Mouse (Mus musculus): ENCODE measurements around the gene Sh3rf1.

Gene Sh3rf1

DNA sequence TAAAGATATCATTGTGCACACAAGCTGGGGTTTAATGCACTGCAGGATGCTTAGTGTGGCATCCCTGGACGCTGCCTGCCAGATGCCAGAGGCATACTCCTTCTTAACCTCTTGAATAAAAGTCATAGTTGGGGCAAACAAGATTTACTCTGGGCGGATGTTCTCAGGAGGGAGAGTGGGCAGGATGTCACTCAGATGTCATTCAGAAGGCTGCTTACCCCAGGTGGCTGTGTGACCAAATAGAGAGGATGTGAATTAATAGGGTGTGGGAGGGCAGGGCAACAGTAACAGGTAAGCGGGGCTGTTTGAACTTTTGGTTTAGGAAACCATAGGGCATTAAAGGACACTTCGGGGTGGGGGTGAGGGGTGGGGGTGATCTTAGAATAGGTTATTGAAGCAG is 37.7 kb downstream of the Sh3rf1 start:
- in situ Hi-C loops (cut with MboI, MseI) = no loop called here

DNA sequence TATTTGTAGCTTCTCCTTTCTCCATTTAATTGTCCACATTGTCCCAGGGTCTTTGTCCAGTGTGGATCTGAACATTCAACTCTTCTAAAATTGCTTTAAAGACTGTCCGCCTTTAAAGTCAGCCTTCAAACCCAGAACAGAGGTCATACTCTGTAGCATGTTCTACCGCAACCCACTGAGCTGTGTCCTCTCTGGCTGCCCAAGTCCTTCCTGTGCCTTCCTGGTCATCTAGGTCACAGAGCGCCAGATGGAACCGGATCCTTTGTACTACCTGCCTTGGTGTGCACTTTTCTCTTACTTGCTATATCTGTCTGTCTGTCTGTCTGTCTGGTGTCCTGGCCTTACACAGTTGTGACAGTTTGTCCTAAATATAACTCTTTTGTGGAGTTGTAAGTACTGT is 40.0 kb downstream of the Sh3rf1 start:
- in situ Hi-C loops (cut with MboI, MseI) = no loop called here

DNA sequence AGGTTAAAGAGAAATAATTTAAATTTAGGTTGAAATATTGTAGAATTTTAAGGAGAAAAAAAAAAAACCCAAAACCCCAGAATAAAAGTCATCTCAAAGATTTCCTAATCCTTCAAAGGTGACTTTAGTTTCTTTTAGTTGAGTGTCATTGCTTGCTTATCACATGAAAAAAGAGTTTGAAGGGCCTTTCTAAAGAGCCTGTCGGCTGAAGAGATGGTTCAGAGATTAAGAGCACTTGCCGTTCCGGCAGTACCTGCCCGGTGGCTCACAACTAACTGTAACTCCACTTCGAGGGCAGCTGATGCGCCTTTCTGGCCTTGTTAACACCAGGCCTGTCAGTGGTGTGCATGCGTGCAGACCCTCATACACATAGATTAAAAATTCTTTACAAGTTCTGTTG is 41.2 kb downstream of the Sh3rf1 start:
- in situ Hi-C loops (cut with MboI, MseI) = no loop called here

DNA sequence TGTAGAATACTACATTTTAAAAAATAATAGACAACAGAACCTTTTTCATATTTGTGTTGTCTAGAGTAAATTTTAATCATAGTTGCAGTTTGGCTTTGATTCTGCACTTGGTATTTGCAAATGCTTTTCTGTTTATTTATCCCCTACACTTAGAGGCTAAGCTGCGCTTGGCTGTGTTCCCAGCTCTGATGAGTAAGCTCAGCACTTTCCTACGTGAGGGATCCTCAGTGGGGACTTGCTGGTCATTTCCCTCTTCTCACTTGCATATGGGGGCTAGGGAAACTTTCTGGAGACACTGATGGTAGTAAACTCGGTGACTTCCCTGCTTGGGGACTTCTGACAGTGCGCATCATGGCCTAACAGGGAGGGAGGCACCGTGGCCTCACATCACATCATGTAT is 41.7 kb downstream of the Sh3rf1 start:
- in situ Hi-C loops (cut with MboI, MseI) = no loop called here

DNA sequence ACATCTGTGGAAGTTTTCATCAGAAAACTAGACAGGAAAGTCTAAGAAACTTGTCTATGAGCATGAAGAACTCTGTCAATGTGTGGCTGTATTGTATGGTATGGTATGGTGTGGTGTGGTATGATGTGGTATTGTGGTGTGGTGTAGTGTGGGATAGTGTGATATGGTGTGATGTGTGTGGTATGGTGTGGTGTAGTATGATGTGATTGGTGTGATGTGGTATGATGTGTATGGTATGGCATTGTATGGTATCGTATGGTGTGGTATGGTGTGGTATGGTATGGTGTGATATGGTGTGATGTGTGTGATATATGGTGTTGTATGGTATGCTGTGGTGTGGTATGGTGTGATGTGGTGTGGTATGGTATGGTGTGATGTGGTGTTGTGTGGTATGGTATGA is 43.4 kb downstream of the Sh3rf1 start:
- in situ Hi-C loops (cut with MboI, MseI) = no loop called here

DNA sequence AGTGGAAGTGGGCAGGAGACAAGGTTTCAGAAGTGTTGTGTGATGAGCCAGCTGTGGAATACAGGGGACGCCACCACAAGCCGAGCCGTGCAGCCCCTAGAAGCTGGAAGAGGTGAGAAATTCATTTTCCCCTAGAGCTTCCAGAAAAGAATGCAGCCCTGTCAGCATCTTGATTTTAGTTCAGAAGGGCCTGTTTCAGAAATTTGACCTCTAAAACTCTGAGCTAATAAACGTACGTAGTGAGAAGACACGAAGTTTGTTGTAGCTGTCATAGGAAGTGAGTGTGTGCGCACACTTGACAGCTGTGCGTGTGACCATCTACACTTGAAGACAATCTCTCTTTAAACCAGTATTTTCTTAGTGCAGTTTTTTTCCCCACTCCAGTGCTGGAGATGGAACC is 44.0 kb downstream of the Sh3rf1 start:
- in situ Hi-C loops (cut with MboI, MseI) = no loop called here

DNA sequence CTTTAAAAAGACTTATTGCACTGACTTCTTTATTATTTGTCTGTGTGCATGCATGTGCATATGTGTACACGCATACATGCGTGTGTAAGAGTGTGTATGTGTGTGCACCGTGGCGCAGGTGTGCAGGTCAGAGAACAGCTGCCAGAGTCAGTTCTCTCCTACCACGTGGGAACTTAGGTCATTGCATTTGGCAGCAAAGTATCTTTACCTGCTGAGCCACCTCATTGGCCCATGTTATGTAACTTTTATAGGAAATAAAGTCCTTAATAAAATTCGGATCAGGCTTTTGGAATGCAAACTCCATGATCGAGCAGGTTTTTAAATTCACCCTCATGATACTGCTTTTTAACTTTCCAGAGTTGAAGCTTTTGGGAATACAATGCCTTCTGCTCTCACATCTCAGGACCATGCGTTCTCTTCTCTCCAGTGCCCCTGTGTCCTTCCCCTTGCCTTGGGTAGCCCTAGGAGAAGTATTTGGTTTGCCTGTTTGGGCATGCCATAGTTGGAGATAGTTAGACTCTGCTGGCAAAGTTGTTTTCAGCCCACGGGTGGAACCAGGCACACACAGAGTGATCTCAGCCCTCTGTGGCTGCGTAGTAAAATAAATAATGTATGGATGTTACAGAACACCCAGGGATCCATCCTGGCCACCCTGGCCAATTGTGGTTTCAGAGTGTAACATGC is 44.7 kb downstream of the Sh3rf1 start:
- in situ Hi-C loops (cut with MboI, MseI) = no loop called here

DNA sequence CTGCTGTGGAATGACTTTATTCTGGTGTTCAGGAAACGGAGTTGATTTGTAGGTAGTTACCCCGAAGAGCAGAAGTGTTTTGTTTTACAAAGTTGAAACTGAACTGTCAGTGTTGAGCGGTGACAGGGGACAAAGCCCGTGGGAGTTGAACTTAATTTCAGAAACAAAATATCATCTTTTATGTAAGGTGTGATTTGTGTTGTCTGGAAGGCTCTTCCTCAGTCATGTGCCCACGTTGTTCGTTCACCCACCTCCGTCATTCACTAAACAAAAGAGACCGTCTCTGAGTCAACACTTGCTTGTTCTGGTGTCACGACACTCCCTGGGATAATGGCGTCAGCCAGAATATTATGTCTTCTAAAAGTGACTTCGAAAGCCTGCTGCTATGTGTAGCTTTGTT is 46.3 kb downstream of the Sh3rf1 start:
- in situ Hi-C loops (cut with MboI, MseI) = no loop called here

DNA sequence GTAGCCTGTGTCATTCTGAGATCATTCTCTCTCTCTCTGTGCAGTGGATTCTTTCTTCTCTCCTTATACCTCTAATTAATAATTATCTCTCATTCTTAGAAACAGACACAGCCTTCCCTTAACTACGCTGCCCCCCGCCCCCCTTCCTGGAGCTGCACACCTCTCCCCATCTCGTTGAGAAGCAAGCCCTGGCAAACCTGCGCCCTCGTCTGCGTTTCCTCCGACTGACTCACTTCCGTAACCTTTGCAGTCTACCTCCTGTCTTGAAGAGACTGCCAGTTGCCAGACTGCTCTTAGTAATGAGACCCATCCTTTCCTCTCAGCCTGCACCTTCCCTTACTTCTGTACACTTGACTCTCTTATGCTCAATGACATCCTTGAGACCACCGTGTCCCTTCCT is 46.9 kb downstream of the Sh3rf1 start:
- in situ Hi-C loops (cut with MboI, MseI) = no loop called here

DNA sequence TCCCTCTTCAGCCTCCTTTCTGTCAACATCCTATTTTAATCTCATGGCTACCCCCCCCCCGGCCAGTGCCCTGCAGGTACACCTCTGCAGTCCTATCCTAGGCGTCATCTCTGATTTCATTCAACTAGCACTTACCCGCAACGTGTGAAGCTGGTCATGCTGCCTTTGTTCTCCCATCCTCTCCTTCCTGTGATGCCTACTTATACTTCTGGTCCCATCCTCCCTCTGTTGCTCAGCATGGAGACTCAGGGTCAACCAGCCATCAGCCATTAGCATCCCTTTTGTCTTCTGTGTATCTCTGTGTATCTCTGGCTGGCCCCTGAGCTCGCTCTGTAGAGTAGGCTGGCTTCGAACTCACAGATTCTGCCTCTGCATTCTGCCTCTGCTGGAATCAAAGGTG is 47.3 kb downstream of the Sh3rf1 start:
- in situ Hi-C loops (cut with MboI, MseI) = no loop called here

DNA sequence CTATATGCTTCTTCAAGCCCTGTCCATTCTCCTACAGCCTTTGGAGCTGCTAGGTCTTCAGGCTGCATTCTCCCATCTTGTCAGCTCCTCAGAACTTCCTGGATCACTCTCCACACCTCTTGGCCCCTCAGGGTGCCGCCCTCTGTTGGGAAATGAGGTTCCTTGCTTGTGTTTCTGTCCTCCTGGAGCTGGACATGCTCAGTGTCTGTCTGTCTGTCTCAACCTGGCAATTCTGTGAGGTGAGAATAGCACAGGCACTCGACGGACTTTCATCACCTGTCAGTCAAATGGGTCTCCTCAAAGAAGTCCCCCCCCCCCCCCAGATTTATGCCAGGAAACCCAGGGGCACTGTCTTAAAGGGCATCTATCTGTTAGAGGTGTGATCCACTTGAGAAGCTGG is 49.2 kb downstream of the Sh3rf1 start:
- in situ Hi-C loops (cut with MboI, MseI) = no loop called here

DNA sequence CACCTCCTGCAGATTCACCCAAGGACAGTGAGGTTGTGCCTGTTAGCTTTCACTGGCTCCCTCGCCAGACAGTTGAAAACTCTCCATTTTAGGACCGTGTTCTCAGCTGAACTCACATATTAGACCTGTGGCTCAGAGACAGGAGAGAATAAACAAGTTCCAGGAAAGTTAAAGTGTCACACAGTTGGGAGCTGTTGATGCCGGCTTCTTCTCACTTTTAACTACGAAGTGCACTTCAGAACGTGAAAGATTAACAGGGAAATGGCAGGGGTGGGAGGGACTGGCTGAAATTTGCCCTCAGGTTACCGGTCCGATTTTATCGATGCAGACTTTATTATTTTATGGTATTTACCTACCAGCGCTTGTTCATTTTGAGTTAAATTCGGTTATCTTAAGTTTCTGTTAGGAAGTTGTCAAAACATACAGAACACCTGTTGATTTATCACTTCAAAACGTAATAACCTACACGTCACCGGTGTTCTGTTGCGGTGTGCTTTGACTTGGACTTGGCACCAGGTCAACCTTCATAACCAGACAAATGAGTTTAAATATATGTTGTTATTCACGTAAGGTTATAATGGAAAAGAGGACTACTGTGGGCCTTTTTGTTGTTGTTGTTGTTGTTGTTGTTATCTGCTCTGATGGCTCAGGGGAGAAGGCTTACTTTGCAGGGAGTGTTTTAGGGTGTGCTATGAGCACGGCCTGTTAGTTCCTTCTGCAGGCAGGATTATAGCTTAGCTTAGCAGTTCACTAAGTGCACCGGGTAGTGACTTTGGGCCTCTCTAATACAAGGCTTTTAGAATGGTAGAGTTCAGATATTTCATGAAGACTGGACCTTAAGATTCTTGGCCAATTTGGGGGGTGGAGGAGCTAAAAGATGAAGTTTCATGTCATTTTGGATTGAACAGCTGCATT is 49.9 kb downstream of the Sh3rf1 start:
- in situ Hi-C loops (cut with MboI, MseI) = no loop called here

DNA sequence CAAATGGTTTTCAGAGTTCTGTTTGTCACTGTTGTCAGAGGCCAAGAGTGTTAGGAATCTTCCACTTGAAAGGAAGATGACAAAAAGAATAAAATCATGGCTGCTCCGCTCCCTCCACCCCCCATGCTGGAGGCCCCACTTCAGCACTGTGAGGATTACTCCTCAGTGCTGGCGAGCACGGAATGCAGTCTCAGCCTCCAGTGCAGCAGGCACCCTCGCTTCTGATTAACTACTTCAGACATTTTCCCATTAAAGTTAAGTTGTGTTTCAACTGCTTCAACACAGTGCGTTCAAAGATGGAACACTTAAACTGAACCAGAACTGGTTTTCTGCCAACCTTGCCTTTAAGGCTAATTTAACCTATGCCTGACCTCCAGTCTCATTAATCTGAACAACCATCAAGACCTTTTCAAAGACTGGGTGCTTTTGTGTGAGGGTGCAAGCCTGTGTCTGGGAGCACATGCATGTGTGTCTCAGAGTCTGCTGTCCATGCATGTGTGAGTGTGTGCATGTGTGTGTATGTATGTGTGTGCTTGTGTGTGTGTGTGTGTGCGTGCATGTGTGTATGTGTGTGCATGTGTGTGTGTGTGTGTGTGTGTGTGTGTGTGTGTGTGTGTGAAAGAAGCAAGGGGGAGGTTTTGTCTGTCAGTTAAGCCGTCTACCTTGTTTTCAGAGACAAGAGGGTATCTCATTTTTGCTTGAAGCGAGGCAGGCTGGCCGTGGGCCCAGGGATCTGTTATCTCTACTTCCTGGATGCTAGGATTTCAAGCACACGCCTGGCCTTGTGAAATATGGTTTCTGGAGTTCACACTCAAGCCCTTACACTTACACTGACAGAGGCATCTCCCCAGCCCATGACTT is 51.2 kb downstream of the Sh3rf1 start:
- in situ Hi-C loops (cut with MboI, MseI) = no loop called here

DNA sequence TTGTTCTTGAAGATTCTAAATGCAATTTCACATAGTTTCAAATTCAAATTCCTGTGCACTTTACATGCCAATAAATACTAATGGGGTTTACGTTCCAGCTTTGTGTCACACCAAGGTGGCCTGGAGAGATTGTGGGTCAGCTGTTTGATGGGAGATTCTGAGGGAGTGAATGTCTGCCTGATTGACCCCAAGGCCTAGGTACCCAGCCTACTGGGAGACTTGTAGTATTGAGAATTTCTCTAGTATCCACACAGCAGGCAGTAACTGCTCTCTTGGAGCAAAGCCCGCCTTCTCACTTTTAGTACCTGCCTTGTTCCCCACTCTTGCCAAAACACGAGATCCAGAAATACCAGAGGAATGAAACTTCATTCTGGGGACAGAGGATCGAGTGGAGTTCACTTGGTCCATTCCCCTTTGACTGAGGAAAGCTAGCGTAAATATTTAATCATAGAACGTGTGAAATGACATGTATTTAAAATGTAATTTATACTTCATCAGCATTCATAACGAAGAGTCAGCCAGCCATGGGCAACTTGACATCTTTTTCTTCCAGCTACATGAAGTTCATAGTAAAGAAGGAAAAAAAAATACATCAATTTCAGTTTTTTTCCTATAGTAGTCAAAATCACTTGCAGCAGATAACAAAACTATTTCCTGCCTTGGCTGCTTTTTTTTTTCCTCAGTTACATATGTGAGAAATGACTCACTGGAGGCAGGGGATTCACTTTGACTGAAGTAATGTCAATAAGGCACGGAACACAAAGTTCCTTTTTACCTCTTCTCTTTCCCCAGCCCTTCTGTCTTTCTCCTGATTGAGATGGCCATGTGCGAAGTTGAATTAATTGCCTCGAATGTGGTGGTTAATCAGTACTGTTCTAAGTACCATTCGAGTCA is 52.0 kb downstream of the Sh3rf1 start:
- in situ Hi-C loops (cut with MboI, MseI) = no loop called here

DNA sequence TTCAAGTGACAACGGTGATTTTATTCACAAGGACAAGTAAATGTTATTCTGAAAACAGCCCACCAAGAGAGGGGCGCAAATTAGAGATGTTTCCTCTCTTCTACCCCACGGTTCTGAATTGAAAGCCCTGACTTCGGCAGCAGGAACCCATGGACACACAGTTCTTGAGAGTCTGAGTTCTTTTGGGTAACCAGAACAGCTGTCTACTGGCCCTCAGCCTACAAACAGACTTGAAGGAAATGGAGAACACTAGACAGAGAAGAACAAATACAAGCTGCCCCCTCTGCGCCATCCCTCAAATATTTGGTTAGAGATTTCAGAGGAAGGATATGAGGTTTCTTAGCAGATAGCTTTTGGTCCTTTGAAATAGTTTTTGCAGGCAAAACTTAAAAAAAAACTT is 52.7 kb downstream of the Sh3rf1 start:
- in situ Hi-C loops (cut with MboI, MseI) = no loop called here

DNA sequence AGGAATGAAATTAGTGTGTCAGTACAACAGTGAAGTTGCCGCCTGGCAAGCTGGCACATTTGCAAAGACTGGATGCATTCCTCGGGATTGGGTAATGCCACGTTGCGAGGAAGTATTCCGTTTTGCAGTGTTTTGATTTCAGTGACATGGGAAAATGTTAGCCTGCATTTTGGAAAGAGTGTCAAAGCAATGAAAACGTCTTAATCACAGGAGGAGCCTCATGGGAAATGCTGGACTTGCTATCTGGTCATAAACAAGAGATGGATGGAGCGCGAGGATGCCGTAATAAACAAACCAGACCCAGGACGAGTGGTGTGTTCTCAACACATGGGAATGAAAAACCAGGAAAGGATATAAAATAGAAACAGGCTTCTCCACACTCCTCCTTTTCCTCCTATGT is 55.4 kb downstream of the Sh3rf1 start:
- in situ Hi-C loops (cut with MboI, MseI) = no loop called here

DNA sequence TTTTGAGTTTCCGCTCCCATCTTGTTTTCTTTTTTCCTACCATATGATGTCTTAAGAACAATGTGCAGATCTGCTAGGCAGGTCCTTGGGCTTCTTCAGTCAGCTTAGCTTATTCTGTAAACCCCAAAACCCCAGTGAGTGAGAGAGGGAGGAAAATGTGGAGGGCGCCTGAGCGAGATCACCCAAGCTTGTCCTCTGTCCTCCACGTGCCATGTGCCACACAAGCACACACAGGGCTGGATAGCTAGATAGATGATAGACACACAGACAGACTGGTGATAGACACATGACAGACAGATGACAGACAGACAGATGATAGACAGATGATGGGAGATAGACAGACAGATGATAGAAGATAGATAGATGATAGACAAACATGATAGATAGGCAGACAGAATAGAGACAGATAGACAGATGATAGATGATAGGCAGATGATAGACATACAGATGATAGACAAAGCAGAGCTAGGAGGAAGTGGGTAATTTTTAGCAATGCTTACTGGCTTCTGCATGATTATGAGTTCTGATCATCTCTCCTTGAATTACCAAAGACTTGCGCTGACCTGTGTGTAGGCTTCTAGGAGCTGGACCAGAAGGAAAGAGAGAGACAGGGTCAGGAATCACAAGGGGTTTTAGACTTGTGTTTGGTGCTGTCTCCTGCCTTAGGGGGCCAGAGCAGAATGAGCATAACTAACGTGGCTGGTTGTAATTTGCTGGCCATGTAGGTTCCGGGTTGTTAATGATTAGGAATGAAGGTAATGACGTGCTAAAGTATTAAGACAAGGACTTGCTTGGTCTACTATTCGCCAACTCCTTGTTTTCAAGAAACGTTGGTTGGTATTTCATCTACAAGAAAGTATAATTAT is 58.9 kb downstream of the Sh3rf1 start:
- in situ Hi-C loops (cut with MboI, MseI) = loop anchor here (5.0 kb wide), 1 partner anchor 35 kb away; no protein-coding TSS in a partner anchor

DNA sequence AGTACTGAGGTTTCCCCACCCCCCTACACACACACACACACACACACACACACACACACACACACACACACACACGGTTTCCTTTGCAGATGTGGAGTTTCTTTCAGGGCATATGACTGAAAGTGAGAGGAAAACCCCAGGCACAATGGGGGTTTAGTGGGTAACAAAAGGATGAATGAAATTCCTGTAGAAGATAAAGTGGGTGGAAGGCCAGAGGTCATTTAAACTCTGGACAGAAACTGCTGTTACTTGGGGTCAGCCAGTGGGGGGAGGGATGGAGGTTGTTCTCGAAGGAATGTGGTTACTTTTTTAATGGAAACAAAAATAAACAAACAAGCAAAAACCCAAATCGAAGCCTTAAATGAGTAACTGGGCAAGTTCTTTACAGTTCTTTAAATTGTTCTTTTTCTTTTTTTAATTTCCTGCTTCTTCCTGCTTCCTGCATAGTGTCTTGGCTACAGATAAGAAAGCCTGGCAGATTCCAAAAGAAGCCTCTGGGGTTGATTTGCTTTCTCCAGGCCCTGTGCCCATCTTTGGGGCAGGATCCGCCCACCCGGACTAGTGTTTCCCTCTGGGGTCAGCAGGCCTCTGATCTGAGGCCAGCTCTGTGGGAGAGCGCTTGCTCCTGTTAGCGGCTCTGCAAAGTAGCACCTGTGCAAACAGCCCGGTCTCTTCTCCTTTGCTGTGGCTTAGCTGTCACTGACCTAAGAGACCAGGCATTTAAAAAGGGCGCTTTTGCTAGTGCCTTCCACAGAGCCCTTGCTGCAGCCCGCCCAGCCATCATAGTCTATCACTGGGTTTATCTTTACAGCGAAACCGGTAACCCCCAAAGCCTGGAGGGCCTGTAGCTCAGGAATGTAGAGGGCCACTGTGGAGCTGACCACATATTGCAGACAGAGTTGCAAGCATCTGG is 59.8 kb downstream of the Sh3rf1 start:
- in situ Hi-C loops (cut with MboI, MseI) = loop anchor here (5.0 kb wide), 1 partner anchor 34 kb away; no protein-coding TSS in a partner anchor

DNA sequence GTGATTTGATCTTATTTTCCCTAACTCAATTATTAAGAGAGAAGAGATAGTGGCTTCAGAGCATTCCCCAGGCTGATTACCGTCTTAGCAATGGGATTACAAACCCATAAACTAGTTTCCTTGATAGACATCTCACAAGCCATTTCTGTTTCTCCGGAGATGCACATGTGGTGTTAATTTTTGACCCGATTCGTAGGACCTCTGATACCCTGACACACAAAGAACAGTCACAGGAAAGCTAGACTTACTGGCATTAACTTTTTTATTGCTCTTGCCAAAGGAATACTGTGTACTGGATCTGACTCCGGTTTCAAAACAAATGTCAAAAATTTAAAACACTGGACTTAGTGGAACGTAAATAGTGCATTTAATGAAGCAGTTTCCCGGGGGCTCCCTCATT is 62.2 kb downstream of the Sh3rf1 start:
- in situ Hi-C loops (cut with MboI, MseI) = no loop called here

Data from T-helper 1 cell (primary cell).